Mouse (Mus musculus): ENCODE data around the gene Uts2r.

Gene Uts2r

DNA sequence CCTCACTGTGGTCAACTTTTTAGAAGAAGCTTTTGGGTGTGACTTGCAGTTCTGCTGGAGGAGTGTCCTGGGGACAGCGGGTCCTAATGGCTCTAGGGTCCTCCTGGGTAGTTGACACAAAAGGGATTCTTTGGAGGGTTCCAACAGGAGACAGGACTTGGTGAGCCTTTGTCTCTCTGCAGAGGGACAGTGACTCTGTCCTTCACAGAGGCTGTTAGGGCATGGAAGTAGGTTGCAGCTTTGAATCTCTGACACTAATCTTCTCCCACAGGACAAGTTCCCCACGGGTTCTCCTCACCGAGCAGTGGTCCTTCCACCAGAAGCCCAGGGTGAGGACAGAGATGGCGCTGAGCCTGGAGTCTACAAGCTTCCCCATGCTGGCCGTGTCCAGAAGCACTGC lies at the start of gene Uts2r:
TSS of gene Uts2r (plus strand) at position 301 of the 400 bp plus-strand sequence.
- CTCF ChIA-PET, result no interaction called here

DNA sequence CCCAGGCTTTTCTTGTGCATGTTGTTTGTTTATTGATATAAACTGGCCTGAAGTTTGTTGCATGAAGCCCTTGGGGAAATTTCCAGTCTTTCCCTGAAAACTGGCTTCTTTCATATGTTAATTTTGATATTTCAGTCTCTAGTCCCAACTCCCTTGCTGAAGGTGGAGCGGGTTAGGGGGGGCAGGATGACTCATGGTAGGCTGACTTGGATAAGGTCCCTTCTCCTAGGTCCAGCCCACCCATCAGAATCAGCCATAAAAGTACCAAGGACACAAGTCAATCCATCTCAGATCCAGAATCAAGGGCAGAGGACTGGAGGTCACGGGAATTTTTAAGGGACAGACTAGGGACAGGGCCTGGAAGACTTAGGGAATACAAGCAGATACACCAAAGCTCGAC lies 49.0 kb upstream of the Uts2r start:
- CTCF ChIA-PET, result no interaction called here

DNA sequence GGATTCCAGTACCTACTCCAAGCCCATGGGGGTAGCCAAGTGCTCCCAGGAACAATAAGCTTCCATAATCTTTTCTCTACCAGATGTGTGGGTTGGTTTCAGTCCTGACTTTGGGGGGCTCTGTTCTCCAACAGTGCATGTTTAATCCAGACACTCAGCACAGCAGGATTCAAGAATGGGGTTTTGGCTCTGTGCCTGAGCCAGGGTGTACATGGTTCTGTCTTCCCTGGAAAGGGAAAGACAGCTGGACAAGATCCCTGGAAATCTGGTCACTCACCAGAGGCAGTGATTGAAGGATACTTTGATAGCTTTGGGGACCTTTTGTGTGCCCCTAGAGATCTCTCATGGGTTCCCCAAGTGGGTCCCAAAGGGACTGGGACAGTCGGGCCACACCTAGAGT lies 48.5 kb upstream of the Uts2r start:
- CTCF ChIA-PET, result no interaction called here

DNA sequence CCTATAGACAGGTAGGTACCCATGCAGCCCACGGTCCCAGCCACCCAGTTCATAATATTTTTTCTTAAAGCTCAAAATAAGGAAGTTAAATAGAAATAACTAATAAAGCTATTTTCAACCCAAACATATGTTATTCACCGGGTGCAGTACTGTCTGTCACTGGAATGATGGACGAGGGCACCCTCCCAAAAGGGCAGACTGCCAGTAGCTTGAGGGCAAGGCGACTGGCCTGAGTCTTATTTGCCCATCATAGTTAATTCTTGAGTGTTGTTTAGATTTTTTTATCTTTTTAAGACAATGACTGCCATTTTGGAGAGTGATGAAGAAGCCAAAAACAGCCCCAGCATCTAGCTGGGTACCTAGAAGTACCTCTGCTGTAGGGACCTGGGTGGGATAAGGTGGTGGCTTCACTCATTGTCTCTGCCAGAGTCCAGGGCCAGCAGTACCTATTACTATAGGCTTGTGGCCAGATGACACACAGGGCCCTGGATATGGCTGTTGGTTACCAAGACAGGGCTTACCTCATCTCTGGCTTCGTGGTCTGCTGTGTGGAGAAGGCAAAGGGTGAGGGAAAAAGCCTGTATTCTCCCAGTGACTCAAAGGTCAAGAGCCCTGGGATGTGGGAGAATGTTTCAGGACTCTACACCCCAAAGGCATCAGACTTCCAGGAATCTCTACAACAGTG lies 47.8 kb upstream of the Uts2r start:
- CTCF ChIA-PET, result no interaction called here

DNA sequence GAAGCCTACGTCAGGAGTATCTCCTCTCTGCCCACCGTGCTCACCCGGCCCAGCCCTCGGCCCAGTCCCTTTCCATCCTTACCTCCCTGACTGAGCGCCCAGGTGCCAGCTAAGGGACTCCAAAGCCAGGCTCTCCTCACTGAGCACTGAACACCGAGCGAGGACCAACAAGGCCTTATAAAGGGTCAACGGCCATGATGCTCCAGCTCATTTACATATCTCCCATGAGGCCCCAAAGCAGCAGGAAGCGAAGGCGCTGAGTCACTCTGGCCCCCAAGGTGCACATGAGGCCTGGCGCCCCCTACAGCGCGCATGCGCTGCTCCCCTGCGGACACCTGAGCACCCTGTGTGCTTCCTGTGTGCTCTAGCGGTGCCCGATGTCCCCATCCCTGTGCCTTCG lies 42.0 kb upstream of the Uts2r start:
- CTCF ChIA-PET, result no interaction called here

DNA sequence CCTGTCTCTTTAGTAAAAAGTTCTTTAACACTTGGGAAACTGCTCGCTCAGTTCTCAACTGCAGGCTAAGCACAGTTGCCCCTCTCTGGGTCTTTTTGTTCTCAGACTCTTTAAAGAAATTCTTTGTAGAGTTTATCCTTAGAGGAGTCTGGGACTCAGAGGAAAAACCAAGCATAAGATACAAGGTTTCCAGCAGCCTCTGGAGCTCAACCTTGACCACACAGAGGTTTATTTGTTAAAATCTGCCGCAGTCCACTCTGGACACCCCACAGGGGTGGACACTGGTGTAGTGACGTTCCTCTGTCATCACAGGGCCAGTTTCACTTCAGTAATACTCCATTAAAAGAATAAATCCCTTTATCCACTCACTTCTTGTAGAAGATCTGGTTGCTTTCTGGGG lies 41.5 kb upstream of the Uts2r start, which contains the start of gene Tex19.2:
TSS of gene Tex19.2 (minus strand) at position 101 of the 400 bp plus-strand sequence.
- CTCF ChIA-PET, result no interaction called here

DNA sequence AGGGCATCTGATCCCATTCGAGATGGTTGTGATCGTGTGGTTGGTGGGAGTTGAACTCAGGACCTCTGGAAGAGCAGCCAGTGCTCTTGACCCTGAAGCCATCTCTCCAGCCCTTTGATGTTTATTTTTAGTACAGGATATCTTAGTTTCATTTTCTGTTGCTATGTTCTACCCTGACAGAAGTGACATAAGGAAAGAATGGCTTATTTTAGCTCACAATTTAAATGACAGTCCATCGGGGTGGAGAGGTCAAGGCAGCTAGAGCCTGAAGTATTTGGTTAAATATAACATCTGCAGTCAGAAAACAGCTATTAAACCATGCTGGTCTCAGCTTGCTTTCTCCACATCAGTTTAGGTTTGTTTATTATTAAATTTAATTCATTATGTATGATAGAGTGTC lies 38.9 kb upstream of the Uts2r start:
- CTCF ChIA-PET, result no interaction called here

DNA sequence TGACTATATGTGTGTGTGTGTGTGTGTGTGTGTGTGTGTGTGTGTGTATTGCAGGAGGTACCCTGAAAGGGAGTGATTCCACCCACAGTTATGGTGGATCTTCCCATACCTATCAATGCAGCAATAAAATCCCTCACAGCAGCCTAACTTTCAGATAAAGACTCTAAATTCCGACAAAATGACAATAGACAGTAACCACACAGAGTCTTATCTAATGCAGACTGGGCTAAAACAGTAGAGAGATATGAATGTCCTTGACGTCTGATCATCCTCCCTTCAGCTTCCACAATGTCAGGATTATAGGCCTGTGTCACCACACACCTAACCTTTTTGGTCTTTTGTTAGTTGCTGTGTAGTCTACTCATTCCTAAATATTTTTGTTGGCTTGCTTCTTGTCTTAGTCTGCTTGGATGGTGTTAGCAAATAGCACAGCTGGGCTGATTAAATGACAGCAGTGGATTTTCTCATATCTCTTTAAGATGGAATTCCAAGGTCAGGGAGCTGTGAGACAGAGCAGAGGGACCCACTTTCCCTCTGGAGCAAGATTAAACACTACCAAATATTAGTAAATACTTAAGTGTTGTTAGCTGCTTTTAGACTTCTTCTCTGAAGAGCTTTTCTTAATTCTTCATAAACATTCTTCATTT lies 37.9 kb upstream of the Uts2r start:
- CTCF ChIA-PET, result no interaction called here

DNA sequence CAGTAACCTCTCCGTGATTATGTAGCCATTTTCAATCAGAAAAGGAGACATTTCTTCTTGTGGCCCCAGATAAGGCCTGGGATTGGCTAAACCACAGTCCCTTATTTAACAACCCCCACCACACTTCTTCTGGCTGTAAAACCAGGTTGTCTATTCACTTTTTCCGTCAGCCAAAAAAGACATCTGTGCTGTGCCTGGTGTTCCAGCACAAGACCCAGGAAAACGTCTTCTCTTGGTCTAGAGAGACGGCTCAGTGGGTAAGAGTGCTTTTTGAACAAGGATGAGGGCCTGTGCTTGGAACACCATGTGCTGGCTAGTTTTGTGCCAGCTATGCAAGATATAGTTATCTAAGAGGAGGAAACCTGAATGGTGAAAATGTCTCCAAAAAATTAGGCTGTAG lies 36.6 kb upstream of the Uts2r start:
- CTCF ChIA-PET, result no interaction called here

DNA sequence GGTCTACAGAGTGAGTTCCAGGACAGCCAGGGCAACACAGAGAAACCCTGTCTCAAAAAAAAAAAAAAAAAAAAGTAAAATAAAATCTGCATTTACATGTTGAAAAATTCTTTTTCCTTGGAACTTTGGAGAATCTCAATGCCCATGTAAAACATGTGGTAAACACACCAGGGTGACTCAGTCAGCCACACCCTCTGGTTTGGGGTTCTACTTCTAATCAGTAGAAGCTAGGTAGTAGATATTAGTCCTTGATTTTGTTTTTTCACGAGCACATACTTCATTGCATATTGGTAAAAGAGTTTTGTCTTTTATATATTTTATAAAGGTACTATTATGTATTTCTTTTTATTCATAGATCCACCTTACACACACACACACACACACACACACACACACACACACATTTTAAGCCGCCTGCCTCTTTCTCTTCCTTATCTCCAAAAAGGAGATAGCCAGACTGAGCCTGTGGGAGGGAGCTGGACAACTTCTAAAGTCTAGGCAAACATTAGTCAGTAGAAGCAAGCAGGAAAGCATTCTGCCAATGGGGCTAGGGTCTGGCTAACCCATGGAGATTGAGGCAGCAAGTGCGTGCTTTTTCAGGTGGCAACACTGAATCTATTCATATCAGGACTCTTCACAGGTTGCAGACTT lies 34.4 kb upstream of the Uts2r start:
- CTCF ChIA-PET, result no interaction called here

DNA sequence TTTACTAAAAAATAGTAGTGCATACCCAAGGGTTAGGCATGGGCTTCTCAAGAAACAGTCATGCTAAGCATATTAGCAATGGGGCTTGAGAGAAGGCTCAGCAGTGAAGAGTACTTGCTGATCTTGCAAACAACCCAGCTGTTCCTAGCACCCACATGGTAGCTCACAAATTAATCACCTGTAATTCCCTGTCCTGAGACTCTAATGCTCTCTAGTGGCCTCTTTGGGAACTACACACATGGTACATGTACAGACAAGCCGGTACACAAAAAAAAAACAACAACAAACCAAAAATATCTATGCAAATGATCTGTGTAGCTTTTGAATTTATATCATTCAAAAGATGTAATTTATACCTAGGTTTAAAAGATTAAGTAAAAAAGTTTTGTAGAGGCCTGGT lies 33.7 kb upstream of the Uts2r start:
- CTCF ChIA-PET, result no interaction called here

DNA sequence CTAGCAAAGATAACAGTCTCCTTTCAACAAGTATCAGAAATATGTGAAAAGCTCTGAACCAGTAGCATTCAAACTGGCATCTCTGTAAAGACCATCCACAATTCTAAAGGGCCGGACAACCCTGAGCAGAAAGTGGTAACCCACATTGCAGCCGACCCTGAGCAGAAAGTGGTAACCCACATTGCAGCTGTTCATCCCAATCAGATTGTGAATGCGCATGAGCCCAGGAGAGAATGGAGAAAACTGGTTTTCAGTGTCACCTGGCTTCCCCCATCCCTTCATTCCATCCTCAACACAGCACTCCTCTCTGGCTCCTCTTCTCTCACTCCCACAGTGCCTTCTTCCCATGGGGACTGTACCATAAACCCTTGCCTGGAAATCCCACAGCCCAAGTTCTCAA lies 32.6 kb upstream of the Uts2r start:
- CTCF ChIA-PET, result interaction anchor here (0.6 kb wide), 1 partner anchor 32 kb away, joined by 5 read pairs; no protein-coding TSS in a partner anchor

DNA sequence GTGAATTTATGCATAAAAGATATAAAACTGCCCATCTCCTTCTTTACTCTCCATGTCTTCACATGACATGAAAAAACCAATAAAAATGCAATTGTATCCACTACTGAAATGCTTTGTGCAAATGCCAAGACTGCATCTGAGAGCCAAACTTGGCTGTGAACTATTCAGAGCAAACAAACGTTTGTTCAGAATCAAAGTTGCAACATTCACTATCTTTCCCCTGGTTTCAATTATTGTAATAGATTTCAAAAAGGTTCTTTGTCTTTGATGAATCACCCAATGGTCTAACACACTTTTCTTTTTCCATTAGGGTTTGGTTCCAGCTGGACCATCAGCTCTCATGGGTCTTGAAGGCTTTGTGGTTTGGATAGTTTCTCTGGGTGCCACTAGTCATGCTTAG lies 30.5 kb upstream of the Uts2r start:
- CTCF ChIA-PET, result no interaction called here

DNA sequence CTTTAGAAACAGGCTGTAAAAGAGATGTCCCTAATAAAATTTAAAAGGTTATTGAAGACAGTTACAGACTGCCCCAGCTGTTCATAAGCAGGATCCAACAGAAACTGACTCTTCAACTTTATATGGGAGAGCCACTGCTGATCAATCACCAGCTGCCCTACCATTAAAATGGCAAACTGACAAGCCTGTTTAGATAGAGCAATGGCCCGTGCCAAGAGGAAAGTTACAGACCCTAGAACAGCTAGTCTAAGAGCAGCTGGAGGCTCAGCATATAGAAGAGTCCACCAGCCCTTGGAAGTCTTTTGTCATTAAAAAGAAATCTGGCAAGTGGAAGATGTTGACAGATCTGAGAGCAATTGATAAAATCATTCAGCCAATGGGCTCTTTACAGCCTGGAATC lies 25.5 kb upstream of the Uts2r start:
- CTCF ChIA-PET, result no interaction called here

DNA sequence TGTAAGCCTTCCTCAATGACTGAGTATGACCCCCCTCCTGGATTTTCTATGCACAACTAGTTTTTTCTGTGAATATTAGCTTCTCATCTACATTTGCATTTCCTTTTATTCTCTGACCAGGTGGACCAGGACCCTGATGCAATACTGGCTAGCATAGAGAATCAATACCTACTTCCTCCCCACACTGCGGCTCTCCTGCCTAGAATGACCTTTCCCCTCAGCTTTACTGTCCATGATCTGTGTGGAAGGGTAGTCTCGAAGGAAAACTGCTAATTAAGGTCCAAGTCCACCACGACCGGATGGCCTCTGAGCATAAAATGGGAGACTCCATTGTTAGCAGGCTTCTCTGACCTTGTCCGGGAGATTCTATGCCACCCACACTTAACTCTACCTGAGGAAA lies 22.4 kb upstream of the Uts2r start:
- CTCF ChIA-PET, result no interaction called here

DNA sequence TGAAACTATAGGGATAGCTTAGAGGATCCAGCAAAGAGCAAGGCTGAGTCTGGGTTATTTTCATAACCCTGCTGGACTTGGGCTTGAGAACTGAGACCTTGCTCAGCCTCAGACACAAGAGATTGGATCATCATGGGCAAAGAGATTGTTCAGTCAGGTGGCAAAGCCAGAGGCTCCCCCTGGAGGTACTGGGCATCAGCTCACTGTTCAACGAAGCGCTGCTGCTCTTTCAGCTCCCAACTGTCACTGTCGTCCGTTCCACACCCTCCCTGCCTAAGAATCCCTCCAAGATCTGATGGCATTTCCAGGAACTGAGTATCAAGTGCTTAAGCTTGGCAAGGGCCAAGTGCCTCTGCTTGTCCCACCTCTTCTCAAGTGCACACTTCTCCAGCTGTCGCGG lies 21.3 kb upstream of the Uts2r start:
- CTCF ChIA-PET, result no interaction called here

DNA sequence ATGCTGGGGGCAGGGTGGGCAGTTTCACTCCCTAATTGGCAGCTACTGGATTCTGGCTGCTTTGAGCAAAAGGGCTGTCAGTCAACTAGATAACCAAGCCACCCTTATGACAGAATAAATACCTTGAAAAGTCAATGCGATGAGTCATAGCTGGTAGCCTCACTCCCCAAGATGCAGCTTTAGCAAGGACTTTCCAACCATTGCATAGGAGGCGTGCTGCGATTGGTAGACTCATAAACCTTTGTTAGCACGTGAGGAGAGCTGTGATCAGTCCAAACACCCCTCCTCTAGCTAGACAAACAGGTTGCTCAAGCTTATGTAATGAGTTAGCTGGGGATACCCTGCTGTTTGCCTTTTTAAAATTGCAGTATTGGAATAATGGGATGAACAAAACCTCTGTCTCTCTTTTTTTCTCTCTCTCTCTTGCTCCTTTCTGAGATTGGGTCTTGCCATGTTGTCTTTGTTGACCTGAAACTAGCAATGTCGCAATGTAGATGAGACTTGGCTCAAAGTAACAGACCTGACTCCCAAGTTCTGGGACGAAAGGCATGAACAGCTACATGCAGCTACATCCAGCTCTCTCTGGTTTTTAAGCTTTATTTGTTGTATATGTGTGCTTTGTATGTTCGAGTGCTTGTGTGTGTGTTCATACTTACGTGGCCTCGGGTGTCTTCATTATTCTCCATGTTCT lies 16.6 kb upstream of the Uts2r start:
- CTCF ChIA-PET, result no interaction called here

DNA sequence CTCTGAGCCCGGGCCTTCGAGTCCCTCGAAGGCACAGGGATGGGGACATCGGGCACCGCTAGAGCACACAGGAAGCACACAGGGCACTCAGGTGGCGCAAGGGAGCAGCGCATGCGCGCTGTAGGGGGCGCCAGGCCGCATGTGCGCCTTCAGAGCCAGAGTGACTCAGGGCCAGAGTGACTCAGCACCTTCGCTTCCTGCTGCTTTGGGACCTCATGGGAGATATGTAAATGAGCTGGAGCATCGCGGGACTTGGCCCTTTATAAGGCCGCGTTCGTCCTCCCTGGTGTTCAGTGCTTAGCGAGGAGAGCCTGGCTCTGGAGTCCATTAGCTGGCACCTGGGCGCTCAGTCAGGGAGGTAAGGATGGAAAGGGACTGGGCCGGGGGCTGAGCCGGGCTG lies 14.2 kb upstream of the Uts2r start, which contains the start of gene Tex19.1:
TSS of gene Tex19.1 (plus strand) at position 279 of the 400 bp plus-strand sequence.
- CTCF ChIA-PET, result no interaction called here

DNA sequence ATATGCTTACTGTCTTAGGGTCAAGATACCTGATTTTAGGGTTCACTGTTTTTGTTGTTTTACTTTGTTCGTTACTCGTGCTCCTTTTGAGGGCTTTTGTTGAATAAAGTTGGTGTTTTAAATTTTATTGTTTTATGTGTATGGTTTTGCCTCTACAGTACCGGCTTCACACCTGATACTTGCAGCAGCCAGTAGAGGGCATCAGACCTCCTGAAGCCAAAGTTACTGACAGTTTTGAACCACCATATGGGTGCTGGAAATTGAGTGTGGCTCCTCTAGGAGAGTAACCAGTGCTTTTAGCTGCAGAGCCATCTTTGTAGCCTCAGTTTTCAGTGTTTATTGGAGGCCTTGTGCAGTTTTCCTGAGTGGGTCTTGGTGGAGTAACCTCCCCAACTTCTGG lies 11.9 kb upstream of the Uts2r start:
- CTCF ChIA-PET, result no interaction called here

DNA sequence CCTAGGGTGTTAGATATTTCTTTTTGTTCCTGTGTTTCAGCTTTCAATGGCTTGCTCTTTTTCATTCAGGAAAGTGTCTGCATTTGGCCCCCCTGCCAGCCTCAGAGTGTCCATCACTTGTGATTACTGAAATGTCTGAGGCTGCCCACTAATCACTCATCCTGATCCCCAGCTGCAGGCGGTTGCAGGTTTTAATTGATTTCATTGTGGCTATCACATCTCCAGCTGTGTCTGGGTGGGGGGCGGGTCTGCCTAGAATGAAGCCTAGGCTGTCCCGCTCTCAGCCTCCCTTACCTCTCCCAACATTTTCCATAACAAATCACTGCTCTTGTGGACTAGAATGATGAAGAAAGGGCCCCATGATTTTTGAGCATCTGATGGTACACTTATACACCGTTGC lies 5.9 kb upstream of the Uts2r start:
- CTCF ChIA-PET, result no interaction called here

DNA sequence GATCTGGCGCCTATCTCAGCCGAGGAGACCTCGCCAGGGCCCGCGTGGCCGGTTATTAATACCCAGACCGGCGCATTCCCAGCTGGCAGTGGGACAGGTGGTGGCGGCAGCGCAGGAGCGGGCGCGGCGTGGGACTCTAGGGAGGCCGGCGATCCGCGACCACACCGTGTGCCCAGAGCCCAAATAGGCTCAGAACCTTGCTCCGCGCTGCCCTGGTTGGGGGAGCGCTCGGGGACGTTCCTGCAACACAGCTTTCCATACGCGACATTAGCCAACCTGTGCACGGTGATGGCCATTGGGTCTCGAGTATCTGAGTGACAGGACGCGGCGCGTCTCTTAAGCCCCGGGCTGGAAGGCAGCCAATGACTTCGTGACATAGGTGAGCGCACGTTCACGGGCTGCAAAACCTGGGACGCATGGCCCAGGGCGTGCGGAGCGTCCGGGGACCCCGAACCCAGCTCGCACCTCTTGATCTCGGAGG lies 3.6 kb upstream of the Uts2r start:
- CTCF ChIA-PET, result no interaction called here

DNA sequence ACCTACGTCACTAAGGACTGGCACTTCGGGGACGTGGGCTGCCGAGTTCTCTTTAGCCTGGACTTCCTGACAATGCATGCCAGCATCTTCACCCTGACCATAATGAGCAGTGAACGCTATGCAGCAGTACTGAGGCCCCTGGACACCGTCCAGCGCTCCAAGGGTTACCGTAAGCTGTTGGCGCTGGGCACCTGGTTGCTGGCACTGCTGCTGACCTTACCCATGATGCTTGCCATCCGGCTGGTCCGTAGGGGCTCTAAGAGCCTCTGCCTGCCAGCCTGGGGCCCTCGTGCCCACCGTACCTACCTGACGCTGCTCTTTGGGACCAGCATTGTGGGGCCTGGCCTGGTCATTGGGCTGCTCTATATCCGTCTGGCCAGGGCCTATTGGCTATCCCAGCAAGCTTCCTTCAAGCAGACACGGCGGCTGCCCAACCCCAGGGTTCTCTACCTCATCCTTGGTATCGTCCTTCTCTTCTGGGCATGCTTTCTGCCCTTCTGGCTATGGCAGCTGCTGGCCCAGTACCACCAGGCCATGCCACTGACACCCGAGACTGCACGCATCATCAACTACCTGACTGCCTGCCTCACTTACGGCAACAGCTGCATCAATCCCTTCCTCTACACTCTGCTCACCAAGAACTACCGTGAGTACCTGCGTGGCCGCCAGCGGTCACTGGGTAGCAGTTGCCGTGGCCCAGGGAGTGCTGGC lies 720 bp downstream of the Uts2r start:
- CTCF ChIA-PET, result no interaction called here

Measured in spleen, embryonic (tissue).